Mouse (Mus musculus) lung, postnatal 36 days (tissue): Measurements from ENCODE around the gene Arrdc1.
A peak's percentile ranks its signal among the peaks of the same experiment; 100 is the strongest.
"Not testable (repeated sequence)": the region's sequence is repeated elsewhere in the genome, so short reads cannot be mapped to it uniquely, and the experiment has no call there.

Experiments used
- DNase-seq: peaks from one replicate; pipeline ENCODE4 v3.0.0; 2022; ENCODE audit warnings: mixed read lengths

Arrdc1 gene

GRCm38 (mm10) chr2:24935057-24935796, at the start of gene Arrdc1:
Gene Arrdc1, minus strand, starts transcription at chr2:24935252.
- peak; percentile 97 for DNase-seq

- DNase-seq, result peak; percentile 67
Measured at GRCm38 (mm10) chr2:24976960-24977359, 41.9 kb upstream of the Arrdc1 start.

- peak; percentile 92 for DNase-seq
Measured at GRCm38 (mm10) chr2:24975704-24976297, 40.7 kb upstream of the Arrdc1 start, which contains the start of gene Pnpla7. Gene Pnpla7, plus strand, starts transcription at chr2:24976033.

GRCm38 (mm10) chr2:24974906-24975703, 40.1 kb upstream of the Arrdc1 start, which contains the start of gene Mrpl41:
Gene Mrpl41, minus strand, starts transcription at chr2:24975098.
- DNase-seq, result peak; percentile 98

GRCm38 (mm10) chr2:24974452-24974851, 39.4 kb upstream of the Arrdc1 start:
- DNase-seq, result not testable (repeated sequence)

GRCm38 (mm10) chr2:24970386-24970785, 35.3 kb upstream of the Arrdc1 start:
- DNase-seq, result no peak

- peak; percentile 91 for DNase-seq
Measured at GRCm38 (mm10) chr2:24962304-24963000, 27.4 kb upstream of the Arrdc1 start, which contains the start of gene Dph7. Gene Dph7, plus strand, starts transcription at chr2:24962400.

- DNase-seq, result peak; percentile 65
Measured at GRCm38 (mm10) chr2:24960910-24961309, 25.9 kb upstream of the Arrdc1 start.

GRCm38 (mm10) chr2:24952537-24953055, 17.5 kb upstream of the Arrdc1 start:
- no peak for DNase-seq

GRCm38 (mm10) chr2:24950189-24950535, 15.1 kb upstream of the Arrdc1 start:
- no peak for DNase-seq

GRCm38 (mm10) chr2:24949421-24950188, 14.6 kb upstream of the Arrdc1 start, which contains the start of gene Zmynd19:
Gene Zmynd19, plus strand, starts transcription at chr2:24949792.
- DNase-seq, result peak; percentile 98

- peak; percentile 88 for DNase-seq
Measured at GRCm38 (mm10) chr2:24944304-24944703, 9.3 kb upstream of the Arrdc1 start.

- no peak for DNase-seq
Measured at GRCm38 (mm10) chr2:24942092-24942491, 7.0 kb upstream of the Arrdc1 start.

GRCm38 (mm10) chr2:24934441-24934963, 550 bp downstream of the Arrdc1 start:
- peak; percentile 58 for DNase-seq

- DNase-seq, result no peak
Measured at GRCm38 (mm10) chr2:24929593-24929992, 5.5 kb downstream of the Arrdc1 start.

GRCm38 (mm10) chr2:24929119-24929518, 5.9 kb downstream of the Arrdc1 start:
- DNase-seq, result peak; percentile 88

- peak; percentile 88 for DNase-seq
Measured at GRCm38 (mm10) chr2:24927810-24928479, 7.1 kb downstream of the Arrdc1 start.

GRCm38 (mm10) chr2:24926965-24927358, 8.1 kb downstream of the Arrdc1 start:
- peak; percentile 17 for DNase-seq

- DNase-seq, result no peak
Measured at GRCm38 (mm10) chr2:24926345-24926964, 8.6 kb downstream of the Arrdc1 start.

GRCm38 (mm10) chr2:24925284-24925683, 9.8 kb downstream of the Arrdc1 start:
- peak; percentile 51 for DNase-seq
